Comparison of ENCODE assay signal across 9 mouse cellular contexts in the genomic region with DNA sequence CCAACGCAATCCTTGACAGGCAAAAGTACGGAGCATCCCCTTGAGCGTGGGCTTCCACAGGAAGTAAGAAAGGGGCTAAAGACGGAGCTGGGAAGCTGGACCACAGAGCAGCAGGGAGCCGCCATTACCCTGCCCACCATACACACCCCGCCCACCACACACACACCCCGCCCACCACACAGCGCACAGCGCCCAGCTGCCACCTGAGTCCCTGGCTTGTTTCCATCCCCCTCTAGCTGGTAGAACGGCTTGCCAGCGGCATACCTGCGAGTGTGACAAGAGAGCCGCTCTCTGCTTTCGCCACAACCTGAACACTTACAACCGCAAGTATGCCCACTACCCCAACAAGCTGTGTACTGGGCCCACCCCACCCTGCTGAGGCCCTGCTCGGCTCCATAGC. TPM values are rescaled to one million over a fixed set of nuclear protein-coding genes. Genes with fewer than 3 reads are reported as not detected.
DNase-seq lines count a peak whose midpoint lies in the region; ATAC-seq and TF ChIP-seq lines count a peak whose summit lies in the region.
"Had no signal": no experiment of that assay in that cellular context is flagged by ENCODE, and none has a peak within 500 bp of the region (broad histone marks: within the 10 kb centered on the region; RNA-seq: fewer than 3 reads in every experiment).

No protein-coding gene starts in this region.

- peaks cover 10% of the 10 kb centered on the region for H3K27me3 ChIP-seq in E14TG2a.4 (ENCODE audit: insufficient read depth, low read length)
- no peaks in the 10 kb centered on the region for H3K27me3 ChIP-seq in hindbrain, embryonic 11.5 days (ENCODE audit: control insufficient read depth, insufficient read depth, low read length)

- H3K36me3 ChIP-seq in E14TG2a.4 (ENCODE audit: insufficient read depth, low read length): no peaks in the 10 kb centered on the region
- no peaks in the 10 kb centered on the region for H3K36me3 ChIP-seq in hindbrain, embryonic 11.5 days (ENCODE audit: control insufficient read depth, insufficient read depth, low read length)

- H3K4me2 ChIP-seq in hindbrain, embryonic 11.5 days (replicated peaks; ENCODE audit: low read depth, low read length): peak overlapping the region; percentile 22; the same call in 1 of the 2 replicates

- DNase-seq in cerebellum, postnatal 10 days: peak; percentile 54 to 58
- no peak for DNase-seq in cerebellum, adult 18-20 months
- DNase-seq in hindbrain, embryonic 11.5 days (ENCODE audit: low spot score): peak; percentile 45
- DNase-seq in yolk sac, embryonic 10.5 days (ENCODE audit: low spot score): no peak
- DNase-seq in adrenal gland, adult 2 months: no peak
- no peak for DNase-seq in frontal cortex, postnatal 25 days (ENCODE audit: low spot score in 2 of 2)

- H3K9ac ChIP-seq in hindbrain, embryonic 11.5 days (ENCODE audit: low read depth, low read length): 0 out of 2 replicates have a peak overlapping the region, but pooled peaks have one; percentile 28

- H3K4me3 ChIP-seq in E14TG2a.4 (replicated peaks; ENCODE audit: low read length): peak overlapping the region; percentile 62
- no peak overlapping the region for H3K4me3 ChIP-seq in hindbrain, embryonic 11.5 days (ENCODE audit: low read depth, low read length)

- peaks cover 48% of the 10 kb centered on the region for H3K4me1 ChIP-seq in E14TG2a.4 (replicated peaks; ENCODE audit: low read depth, low read length)
- peaks cover 2% of the 10 kb centered on the region; the same call in 1 of the 2 replicates for H3K4me1 ChIP-seq in hindbrain, embryonic 11.5 days (replicated peaks; ENCODE audit: control insufficient read depth, insufficient read depth, low read length)

- no peak; the same call in 1 of the 2 replicates for ATAC-seq in hindbrain, embryonic 11.5 days (ENCODE audit: low FRiP score)
- 0 out of 2 replicates have a peak, but pooled peaks have one; percentile 42 for ATAC-seq in megakaryocyte-erythroid progenitor cell, adult 5-6 weeks (replicated peaks; ENCODE audit: low FRiP score, low TSS enrichment, poor library complexity, severe bottlenecking)

- H3K27ac ChIP-seq in hindbrain, embryonic 11.5 days (ENCODE audit: low read depth, low read length): no peak overlapping the region

- no peak for TF ChIP-seq CTCF in E14TG2a.4 (conservative IDR thresholded peaks at IDR 0.05; ENCODE audit: low read length)

- 14% methylated on average over 12 of the region's 16 CpGs for WGBS in hindbrain, embryonic 11.5 days

- no peaks in the 10 kb centered on the region for H3K9me3 ChIP-seq in E14TG2a.4 (ENCODE audit: low read length)
- H3K9me3 ChIP-seq in hindbrain, embryonic 11.5 days (ENCODE audit: control insufficient read depth, low read length): no peaks in the 10 kb centered on the region

RNA-seq across cellular contexts. Expression of a gene that starts 4.4 kb away (rescaled TPM):
- polyA plus RNA-seq in hindbrain, embryonic 11.5 days (2014; fragmentation: Nextera tagmentation; extraction: Ambion mirVana): not detected in 2 replicates
- total RNA-seq in megakaryocyte-erythroid progenitor cell, adult 5-6 weeks (2014; fragmentation: Nextera tagmentation): not detected in 2 replicates
- total RNA-seq in megakaryocyte-erythroid progenitor cell, adult 5-6 weeks (2017): not detected in 2 replicates
- total RNA-seq in adrenal gland, adult 2 months (2021): 1 to 10 TPM; 1.4 to 4.6 TPM
- polyA plus RNA-seq in adrenal gland, adult 2 months (2012; rRNA removed): 0.73 and 1.4 TPM in 2 replicates

RNA-seq across cellular contexts. Expression of a gene that starts 8.4 kb away (rescaled TPM):
- not detected in 2 replicates for polyA plus RNA-seq in hindbrain, embryonic 11.5 days (2014; fragmentation: Nextera tagmentation; extraction: Ambion mirVana)
- not detected in 2 replicates for total RNA-seq in megakaryocyte-erythroid progenitor cell, adult 5-6 weeks (2014; fragmentation: Nextera tagmentation)
- total RNA-seq in megakaryocyte-erythroid progenitor cell, adult 5-6 weeks (2017): not detected in 2 replicates
- total RNA-seq in adrenal gland, adult 2 months (2021): not detected
- polyA plus RNA-seq in adrenal gland, adult 2 months (2012; rRNA removed): not detected in 2 replicates
- polyA plus RNA-seq: thymus, postnatal 0 days had no signal

RNA-seq across cellular contexts. Expression of a gene that starts 18.9 kb away (rescaled TPM):
- 0.39 TPM in 1 of 2 replicates, not detected in the other for polyA plus RNA-seq in hindbrain, embryonic 11.5 days (2014; fragmentation: Nextera tagmentation; extraction: Ambion mirVana)
- total RNA-seq in megakaryocyte-erythroid progenitor cell, adult 5-6 weeks (2014; fragmentation: Nextera tagmentation): not detected in 2 replicates
- total RNA-seq in megakaryocyte-erythroid progenitor cell, adult 5-6 weeks (2017): not detected in 2 replicates
- total RNA-seq in adrenal gland, adult 2 months (2021): 10 to 100 TPM; 13.1 TPM
- 88.3 and 101 TPM in 2 replicates for polyA plus RNA-seq in adrenal gland, adult 2 months (2012; rRNA removed)

RNA-seq across cellular contexts. Expression of a gene that starts 31.6 kb away (rescaled TPM):
- polyA plus RNA-seq in hindbrain, embryonic 11.5 days (2014; fragmentation: Nextera tagmentation; extraction: Ambion mirVana): 3.1 and 3.5 TPM in 2 replicates
- 3.7 and 6.6 TPM in 2 replicates for total RNA-seq in megakaryocyte-erythroid progenitor cell, adult 5-6 weeks (2014; fragmentation: Nextera tagmentation)
- 5.0 and 9.7 TPM in 2 replicates for total RNA-seq in megakaryocyte-erythroid progenitor cell, adult 5-6 weeks (2017)
- total RNA-seq in adrenal gland, adult 2 months (2021): 10 to 100 TPM in 1 of 2 experiments, 1 to 10 TPM in 1; 9.8 to 11.3 TPM
- 5.6 TPM in 2 replicates for polyA plus RNA-seq in adrenal gland, adult 2 months (2012; rRNA removed)

Comparison
In these comparisons a context has a peak if more than half of its experiments do, and no peak if none do; other contexts are left out.
1. DNase-seq: peak in cerebellum, postnatal 10 days (2 of 2) and hindbrain, embryonic 11.5 days (single experiment); none in cerebellum, adult 18-20 months (0 of 2), yolk sac, embryonic 10.5 days (single experiment), adrenal gland, adult 2 months (single experiment) and frontal cortex, postnatal 25 days (0 of 2).
2. RNA of a gene that starts 18.9 kb away (total RNA-seq): 13.1 TPM in adrenal gland, adult 2 months; not detected in megakaryocyte-erythroid progenitor cell, adult 5-6 weeks; every median in the first group is over 10 times any median in the second.